Mouse (Mus musculus) embryo, embryonic 11.5 days (tissue): ENCODE results near the gene Ninj2.
"Not testable (repeated sequence)": the region's sequence is repeated elsewhere in the genome, so short reads cannot be mapped to it uniquely, and the experiment has no call there.

ENCODE experiments used
- DNase-seq: peaks from one replicate; pipeline ENCODE4 v3.0.0-alpha.2; 2012; ENCODE audit warnings: low read depth, low spot score

Gene Ninj2

GRCm38 (mm10) chr6:120093100-120093499 lies at the start of gene Ninj2:
TSS of gene Ninj2 (plus strand) at chr6:120093350.
- no peak for DNase-seq

DNA sequence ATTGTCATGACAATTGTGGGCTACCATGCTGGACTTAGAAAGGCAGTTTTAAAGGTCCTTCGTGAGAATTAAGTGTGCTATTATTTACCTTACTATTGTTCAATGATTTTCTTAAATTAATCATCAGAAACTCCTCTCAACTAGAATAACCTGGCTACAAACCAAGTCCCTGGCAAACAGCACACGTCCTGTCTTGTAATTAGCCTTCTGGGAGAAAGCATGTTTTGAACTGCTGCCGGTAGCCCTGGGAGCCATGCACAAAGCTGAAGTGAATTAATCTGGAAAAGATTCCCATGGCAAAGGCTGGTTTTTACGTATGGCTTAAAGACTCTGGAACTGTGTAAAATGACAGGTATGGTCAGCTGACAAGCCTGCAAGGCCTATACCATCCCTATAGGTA lies 47.7 kb upstream of the Ninj2 start:
- DNase-seq, result no peak

GRCm38 (mm10) chr6:120047705-120048292 lies 45.4 kb upstream of the Ninj2 start:
- DNase-seq, result no peak

- no peak for DNase-seq
These were observed 38.7 kb upstream of the Ninj2 start for GRCm38 (mm10) chr6:120054412-120054811.

DNA sequence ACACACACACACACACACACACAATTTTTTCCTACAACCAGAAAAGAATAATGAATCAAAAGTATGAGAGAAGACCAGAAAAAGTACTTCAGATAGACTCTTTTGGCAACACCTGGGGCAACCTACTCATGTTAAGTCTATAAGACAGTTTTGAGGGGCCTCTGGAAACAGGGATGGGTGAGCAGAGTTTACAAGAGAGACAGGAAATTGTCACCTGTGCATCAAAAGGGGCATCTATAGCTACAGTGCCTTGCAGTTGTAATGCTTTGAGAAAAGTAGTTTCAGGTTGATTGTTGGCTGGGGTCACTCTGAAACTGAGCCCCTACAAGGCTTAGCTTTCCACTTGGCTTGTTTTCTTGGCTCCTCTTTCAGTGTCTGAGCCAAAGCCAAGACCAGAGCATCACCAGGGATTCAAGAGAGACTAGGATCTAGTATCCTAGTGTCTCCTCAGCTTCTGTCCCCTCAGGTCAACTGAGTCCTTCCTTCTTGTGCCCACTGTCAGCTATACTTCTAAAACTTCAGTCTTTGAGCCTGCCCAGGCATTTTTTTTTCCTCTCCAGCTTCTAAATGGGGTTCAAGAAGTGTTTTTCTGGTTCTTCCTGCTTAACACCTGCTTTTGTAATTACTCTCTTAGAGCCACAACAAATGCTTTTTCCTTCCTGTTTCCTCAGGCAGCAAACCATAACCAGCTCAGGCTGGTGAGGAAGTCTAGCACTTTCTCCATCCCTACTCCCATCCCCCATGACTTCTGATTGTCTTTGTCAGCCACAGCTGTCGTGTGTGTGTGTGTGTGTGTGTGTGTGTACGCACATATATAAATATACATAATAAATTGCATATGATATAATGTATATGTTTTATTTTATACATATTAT lies 37.2 kb upstream of the Ninj2 start:
- no peak for DNase-seq

DNA sequence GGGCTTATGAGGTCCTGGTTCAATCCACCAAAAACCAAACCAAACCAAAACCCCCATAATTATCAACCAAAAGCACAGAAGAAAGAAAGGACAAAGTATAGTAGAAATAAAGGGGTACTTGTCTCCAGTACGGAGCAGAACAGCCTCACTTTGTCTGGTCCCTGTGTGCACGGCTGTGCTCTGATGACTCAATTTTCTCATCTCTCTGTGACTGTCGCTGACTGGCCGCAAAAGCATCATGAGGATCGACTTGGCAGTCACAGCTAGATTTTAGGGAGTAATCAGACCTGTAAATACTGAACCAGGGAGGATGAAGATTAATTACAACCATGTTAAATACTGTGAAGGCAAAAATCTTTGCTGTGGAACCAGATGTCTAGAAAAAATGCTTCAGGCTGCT lies 30.2 kb upstream of the Ninj2 start:
- DNase-seq, result no peak

- DNase-seq, result no peak
These were observed 28.5 kb upstream of the Ninj2 start for GRCm38 (mm10) chr6:120064627-120065026.

DNA sequence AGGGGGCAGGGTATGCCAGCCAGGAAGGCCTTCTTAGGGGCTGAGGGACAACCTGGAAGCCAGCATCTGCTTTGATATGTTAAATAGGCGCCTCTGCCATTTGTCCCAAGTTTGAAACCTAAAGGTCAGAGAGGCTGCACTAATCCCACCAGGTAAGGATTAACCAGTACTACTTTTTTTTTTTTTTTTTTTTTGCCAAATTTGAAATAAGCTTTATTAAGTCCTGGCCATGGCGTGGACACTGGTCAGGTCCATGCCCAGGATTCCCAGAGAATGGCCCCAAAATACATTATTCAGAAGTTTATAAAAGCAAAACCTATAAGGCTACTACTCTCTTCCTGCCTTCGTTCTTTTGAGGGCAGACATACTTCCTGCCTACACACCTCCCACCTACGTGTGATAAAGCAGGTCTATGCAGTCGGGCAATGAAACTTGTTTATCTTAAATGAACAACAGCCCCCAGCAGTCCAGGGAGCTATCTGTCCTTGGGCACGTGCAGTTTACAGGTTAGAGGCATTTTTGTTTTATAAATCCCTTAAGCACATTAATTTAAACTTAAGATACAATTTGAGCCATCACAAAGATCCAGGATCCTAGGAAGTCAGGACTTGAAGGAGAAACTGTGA lies 27.5 kb upstream of the Ninj2 start:
- no peak for DNase-seq

GRCm38 (mm10) chr6:120069546-120069945 lies 23.6 kb upstream of the Ninj2 start:
- no peak for DNase-seq

GRCm38 (mm10) chr6:120072630-120073029 lies 20.5 kb upstream of the Ninj2 start:
- no peak for DNase-seq

DNA sequence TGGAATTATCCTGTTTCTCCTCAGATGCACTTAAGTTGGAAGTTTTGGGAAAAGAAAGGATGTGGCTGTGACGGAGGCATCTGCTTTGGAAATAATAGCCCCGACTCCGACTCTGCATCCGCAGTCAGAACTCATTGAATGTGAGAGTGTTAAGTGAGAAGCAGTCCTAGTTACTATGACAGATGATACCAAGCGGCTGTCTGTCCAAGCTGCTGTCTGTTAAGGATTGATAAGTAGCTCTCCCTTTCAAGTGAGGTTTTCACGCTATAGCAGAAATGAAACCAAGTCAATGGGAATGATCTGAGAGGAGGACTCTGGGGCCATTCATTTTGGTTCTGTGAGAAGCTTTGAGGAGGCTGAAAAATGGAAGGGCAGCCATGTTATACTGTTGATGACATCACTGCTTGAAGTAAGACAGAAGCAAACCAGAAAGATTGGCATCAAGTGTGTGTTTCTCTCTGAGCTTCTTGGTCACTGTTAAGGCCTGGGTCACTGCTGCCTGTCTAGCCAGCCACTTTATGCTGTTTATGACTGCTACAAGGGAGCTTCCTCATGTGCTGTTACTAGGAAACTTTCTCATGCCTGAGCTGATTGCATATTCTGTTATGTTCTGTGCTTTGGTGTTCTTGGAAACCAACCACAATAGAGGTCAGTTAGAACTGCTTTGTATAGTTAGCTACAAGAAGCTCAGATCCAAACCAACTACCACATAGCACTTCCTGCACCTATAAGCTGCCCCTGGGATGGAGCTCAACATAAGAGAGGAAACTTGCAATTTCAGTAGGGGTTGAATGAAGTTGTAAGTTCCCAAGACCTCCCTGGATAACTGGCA lies 16.3 kb upstream of the Ninj2 start:
- no peak for DNase-seq

DNA sequence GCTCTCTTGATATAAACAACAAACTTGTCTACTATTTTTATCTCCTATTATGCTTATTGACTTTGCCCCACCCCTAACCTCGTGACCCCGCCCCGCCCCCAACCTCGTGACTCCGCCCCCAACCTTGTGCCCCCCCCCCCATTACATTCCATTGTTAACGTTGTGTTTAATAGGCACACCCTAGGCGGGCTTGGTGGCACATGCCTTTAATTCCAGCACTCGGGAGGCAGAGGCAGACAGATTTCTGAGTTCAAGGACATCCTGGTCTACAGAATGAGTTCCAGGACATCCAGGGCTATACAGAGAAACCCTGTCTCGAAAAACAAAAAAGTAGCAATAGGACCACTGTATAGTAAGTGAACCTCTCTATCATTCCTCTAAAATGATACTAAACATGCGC lies 13.6 kb upstream of the Ninj2 start:
- no peak for DNase-seq

- DNase-seq, result no peak
These were observed 11.6 kb upstream of the Ninj2 start for GRCm38 (mm10) chr6:120081516-120081915.

DNA sequence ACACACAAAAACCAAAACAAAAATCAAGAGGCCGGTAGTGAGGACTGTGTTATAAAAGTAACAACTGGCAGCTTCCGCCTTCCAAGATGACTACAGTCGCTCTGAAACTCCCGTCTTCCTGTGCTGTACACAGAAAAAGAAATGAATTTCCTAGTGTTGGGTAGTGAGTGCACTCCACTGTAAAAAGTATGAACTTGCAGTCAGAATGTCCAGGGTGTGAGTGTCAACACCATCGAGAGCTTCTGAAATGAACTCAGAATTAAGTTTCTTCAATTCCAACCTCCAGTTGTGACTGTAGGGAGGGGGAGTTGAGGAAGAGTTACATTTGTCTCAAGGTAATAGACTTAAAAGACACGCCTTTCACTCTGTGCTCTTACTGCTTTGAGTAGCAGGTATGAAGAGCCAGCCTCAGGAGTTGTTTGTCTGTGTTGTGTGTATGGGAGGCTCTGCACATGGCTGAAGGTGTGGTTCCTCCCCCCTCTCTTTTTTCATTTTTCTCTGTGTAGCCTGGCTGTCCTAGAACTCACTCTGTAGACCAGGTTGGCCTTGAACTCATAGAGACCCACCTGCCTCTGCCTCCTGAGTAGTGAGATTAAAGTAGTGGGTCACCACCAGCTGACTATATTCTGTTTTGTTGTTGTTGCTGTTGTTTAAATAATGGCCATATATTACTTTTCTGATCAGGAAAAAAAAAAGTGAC lies 10.7 kb upstream of the Ninj2 start:
- no peak for DNase-seq

DNA sequence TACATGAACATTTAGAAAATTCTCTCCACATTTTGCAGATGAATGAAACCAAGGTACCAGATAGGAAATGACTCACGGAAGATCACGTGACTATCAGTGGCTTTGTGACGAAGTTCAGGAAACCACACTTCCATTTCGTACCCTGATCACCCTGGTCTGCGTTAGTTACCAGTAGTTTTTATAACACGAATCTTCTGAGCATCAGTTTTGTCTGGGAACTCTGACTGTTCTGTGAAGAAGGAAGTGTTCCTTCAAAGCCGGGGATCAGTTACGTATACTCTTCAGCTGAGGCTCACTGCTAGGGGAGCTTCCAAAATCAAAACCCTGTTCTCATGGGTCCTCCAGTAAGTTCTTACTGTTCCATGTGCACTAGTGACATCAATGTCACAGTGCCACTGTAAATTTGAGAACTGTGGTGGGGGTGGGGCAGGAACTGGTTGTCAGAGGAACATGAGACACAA lies 10.2 kb upstream of the Ninj2 start:
- no peak for DNase-seq

- DNase-seq, result no peak
These were observed 9.7 kb upstream of the Ninj2 start for GRCm38 (mm10) chr6:120083442-120083841.

DNA sequence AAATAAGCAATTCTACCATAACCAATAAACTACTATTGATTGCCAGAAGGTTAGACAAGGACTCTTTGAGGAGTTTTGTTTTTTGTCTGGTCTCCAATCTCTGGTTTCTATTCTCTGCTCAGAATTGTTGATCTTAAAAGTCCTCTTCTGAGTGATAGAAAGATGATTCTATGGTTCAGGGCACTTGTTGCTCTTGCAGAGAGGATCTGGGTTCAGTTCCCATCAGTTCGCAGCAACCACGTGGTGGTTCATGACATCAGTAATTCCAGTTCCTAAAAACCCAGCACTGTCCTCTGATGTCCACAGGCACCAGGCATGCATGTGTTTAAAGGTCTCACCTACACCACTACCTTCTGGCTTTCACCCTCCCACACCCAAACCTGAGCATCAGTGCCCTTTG lies 8.2 kb upstream of the Ninj2 start:
- DNase-seq, result no peak

DNA sequence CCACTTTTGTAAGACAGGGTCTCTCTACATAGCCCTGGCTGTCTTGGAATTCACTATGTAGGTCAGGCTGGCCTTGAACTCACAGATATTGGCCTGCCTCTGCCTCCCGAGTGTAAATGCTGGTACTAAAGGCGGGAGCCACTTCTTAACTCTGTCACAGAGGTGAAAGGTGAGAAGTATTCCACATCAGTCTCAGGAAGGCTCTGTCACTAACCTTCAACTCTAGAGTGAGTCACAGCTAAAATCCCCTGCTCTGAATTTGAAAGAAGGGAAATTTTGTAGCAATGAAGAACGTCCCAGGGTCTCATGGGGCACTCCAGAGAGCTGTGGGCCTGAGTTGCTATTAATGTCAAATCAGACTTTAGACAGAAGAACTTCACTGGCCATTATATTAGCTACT lies 7.3 kb upstream of the Ninj2 start:
- no peak for DNase-seq

DNA sequence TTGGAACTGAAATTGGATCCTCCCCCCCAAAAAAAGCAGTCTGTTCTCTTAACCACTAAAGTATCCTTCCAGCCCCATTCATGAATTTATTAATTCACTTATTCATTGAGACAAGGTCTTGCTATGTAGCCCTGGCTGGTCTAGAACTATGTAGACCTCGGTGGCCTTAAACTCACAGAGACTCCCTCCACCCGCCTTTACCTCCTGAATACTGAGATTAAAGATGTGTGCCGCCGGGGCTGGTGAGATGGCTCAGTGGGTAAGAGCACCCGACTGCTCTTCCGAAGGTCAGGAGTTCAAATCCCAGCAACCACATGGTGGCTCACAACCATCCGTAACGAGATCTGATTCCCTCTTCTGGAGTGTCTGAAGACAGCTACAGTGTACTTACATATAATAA lies 6.1 kb upstream of the Ninj2 start:
- not testable (repeated sequence) for DNase-seq

- no peak for DNase-seq
These were observed 2.4 kb upstream of the Ninj2 start for GRCm38 (mm10) chr6:120090712-120091248.

DNA sequence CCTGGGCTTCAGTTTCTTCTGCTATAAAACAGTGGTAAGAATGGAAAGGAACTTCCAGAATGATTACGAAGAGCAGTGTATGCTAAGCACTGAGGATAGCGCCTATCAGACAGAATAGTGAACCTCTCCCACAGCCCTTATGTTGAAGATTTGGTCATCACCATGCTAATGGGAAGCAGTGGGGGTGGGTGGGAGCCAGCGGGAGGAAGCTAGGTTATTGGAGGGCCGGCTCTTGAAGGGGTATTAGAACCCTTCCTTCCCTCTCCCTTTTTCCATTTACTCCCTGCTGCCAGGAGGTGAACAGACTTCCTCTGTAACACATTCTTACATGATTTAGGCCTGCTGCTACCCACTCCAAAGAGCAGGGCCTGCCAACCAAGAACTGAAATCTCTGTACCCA lies 1.2 kb upstream of the Ninj2 start:
- DNase-seq, result no peak
